Mouse (Mus musculus) urinary bladder, postnatal 36 days (tissue): ENCODE results near the gene Sumo1.
"Not testable (repeated sequence)": the region's sequence is repeated elsewhere in the genome, so short reads cannot be mapped to it uniquely, and the experiment has no call there.

ENCODE experiments used
- DNase-seq, 2 experiments: peaks; one replicate each; pipeline ENCODE4 v3.0.0; 2022; ENCODE audit warnings: low spot score in 2 of 2, mixed read lengths in 1 of 2

Sumo1 gene

GRCm38 (mm10) chr1:59670641-59671168 lies at the start of gene Sumo1:
Sumo1 (minus strand) TSS chr1:59670834.
- peak; percentile 80 to 86 for DNase-seq

- DNase-seq, result no peak
Measured at GRCm38 (mm10) chr1:59719900-59720299, 49.3 kb upstream of the Sumo1 start.

GRCm38 (mm10) chr1:59701766-59702165 lies 31.1 kb upstream of the Sumo1 start:
- DNase-seq, result no peak

- DNase-seq, result no peak
Measured at GRCm38 (mm10) chr1:59698207-59698606, 27.6 kb upstream of the Sumo1 start.

GRCm38 (mm10) chr1:59697751-59698150 lies 27.1 kb upstream of the Sumo1 start:
- no peak for DNase-seq

GRCm38 (mm10) chr1:59690467-59690866 lies 19.8 kb upstream of the Sumo1 start:
- DNase-seq, result no peak

GRCm38 (mm10) chr1:59687493-59687892 lies 16.9 kb upstream of the Sumo1 start:
- DNase-seq, result no peak

GRCm38 (mm10) chr1:59684819-59685755 lies 14.5 kb upstream of the Sumo1 start, which contains the start of gene Nop58:
Nop58 (plus strand) TSS chr1:59684971.
- DNase-seq, result peak; percentile 80 to 85

- DNase-seq, result peak; percentile 8 to 11
Measured at GRCm38 (mm10) chr1:59683926-59684818, 13.5 kb upstream of the Sumo1 start.

- DNase-seq, result no peak
Measured at GRCm38 (mm10) chr1:59673661-59674060, 3.0 kb upstream of the Sumo1 start.

GRCm38 (mm10) chr1:59669962-59670630 lies 538 bp downstream of the Sumo1 start:
- DNase-seq, result peak; percentile 23 to 29

- no peak for DNase-seq
Measured at GRCm38 (mm10) chr1:59668871-59669270, 1.8 kb downstream of the Sumo1 start.

GRCm38 (mm10) chr1:59663456-59664135 lies 7.0 kb downstream of the Sumo1 start:
- no peak for DNase-seq

- DNase-seq, result no peak
Measured at GRCm38 (mm10) chr1:59656244-59657171, 14.1 kb downstream of the Sumo1 start.

GRCm38 (mm10) chr1:59653243-59653911 lies 17.3 kb downstream of the Sumo1 start:
- no peak for DNase-seq

- DNase-seq, result no peak
Measured at GRCm38 (mm10) chr1:59651201-59651819, 19.3 kb downstream of the Sumo1 start.

- DNase-seq, result not testable (repeated sequence)
Measured at GRCm38 (mm10) chr1:59646502-59646901, 24.1 kb downstream of the Sumo1 start.

GRCm38 (mm10) chr1:59642488-59642887 lies 28.1 kb downstream of the Sumo1 start:
- no peak for DNase-seq

- DNase-seq, result no peak
Measured at GRCm38 (mm10) chr1:59638371-59638770, 32.3 kb downstream of the Sumo1 start.
